Mouse (Mus musculus) retina, postnatal 7 days (tissue): Measurements from ENCODE around the gene Ccdc107.

Source experiments
- DNase-seq: peaks from one replicate; pipeline ENCODE4 v3.0.0-alpha.2; 2012; ENCODE audit warnings: low read depth, low spot score

Gene Ccdc107

GRCm38 (mm10) chr4:43492821-43493185 is at the start of gene Ccdc107:
Gene Ccdc107, plus strand, starts transcription at chr4:43492900.
- DNase-seq, result peak; percentile 89

DNA sequence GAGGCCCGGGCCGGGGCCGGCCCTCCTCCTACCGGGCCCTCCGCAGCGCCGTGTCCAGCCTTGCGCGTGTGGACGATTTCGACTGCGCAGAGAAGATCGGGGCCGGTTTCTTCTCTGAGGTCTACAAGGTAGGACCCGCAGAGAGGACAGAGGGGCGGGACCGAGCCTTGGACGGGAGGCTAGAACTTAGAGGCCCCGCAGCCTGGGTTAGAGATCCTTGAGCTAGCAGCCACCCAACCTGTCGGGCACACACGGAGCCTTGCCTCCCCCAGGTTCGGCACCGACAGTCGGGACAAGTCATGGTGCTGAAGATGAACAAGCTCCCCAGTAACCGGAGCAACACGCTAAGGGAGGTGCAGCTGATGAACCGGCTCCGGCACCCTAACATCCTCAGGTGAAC is 49.2 kb upstream of the Ccdc107 start:
- DNase-seq, result no peak

GRCm38 (mm10) chr4:43447251-43447650 is 45.4 kb upstream of the Ccdc107 start:
- no peak for DNase-seq

- no peak for DNase-seq
Observed at GRCm38 (mm10) chr4:43448554-43448953, 44.1 kb upstream of the Ccdc107 start.

DNA sequence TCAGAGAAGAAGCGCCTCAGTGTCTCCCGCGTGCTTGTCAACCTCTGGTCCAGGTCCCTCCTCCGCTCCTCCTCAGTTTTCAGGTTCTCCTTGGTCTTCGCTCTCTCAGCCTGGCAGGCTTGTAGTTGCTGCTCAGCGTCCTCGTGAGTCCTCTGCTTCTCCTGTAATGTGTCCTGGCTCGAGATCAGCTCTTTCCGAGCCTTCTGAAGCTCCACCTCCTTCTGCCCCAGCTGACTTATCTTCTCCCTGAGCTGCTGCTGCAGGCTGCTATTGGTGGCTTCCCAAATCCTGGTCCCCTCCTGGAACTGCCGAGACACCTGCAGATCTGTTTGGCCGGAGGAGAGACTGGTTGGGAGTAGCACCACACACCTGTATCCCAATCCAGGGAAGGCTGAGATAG is 40.4 kb upstream of the Ccdc107 start:
- DNase-seq, result no peak

DNA sequence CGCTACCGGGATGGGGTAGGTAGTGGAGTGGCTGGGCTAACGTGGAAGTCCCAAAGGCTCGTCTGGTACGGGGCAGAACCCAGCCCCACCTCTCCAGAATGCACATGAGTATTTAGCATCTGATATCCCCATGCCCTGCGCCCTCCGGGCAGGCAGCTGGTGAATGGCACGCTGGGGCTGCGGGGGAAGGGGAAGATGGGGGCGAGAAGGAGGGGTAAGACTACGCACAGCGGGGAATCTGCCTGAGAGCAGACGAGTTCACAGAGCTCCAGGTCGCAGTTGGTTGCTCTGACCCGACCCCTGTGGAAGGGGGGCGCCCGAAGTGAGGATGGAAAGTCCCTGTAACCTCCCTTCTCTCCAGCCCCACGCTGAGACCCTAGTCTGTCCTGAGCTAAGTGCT is 39.3 kb upstream of the Ccdc107 start:
- no peak for DNase-seq

DNA sequence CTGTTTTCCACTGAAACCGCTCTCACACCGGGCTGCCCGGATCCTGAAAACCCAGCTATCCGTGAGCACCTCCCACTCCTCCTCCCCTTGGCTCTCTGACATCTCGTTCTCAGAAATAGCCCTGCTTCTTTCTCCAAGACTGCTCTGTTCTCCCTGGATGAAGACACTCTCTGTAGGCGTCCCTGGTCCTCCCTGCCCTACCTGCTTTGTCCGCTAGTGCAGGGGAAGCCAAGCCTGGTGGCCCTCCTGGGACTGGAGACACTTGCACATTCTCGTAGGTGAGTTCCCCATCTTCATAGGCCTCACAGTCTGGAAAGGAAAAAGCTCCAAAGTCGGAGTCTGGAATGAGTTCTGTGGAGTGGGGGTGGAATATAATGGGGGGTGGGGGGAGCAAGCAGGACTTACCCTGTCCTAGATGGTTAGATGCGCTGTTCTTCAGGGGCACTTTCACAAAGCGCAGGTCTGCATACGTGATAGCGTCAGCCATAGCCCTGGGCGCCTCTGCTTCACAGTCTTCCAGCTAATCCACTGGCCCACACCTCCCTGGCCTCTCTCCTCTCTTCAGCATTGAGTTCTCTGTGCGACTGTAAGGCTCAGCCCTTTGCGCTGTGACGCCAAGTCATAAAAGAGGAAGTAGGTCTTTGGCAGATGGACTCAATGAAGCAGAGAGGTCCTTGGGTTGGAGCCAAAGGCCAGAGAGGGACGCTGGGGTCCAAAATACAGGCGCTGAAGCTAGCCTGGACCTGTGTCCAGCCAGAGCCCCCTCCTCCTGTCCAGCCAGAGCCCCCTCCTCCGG is 38.5 kb upstream of the Ccdc107 start, which contains the start of gene Cd72:
Gene Cd72 (minus strand): TSS at position 588 of the 796 bp plus-strand sequence.
- DNase-seq, result no peak

DNA sequence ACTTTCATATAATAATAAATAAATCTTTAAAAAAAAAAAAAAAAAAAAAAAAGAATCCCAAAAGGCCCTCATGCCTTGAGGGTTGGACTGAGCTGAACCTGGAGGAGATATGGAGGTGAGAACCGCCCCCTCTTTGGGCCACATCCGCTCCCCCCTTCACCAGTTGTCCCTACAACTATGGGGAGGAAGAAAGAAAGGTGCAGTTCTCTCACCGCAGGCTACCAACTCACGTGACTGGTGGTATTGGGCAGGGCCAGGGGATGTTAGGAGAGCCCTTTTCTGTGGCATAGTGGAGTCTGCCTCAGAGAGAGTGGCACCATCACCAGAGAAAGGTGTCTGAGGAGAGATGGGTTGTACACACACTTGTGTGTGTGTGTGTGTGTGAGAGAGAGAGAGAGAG is 36.2 kb upstream of the Ccdc107 start:
- no peak for DNase-seq

GRCm38 (mm10) chr4:43457124-43457523 is 35.6 kb upstream of the Ccdc107 start:
- no peak for DNase-seq

- DNase-seq, result no peak
Observed at GRCm38 (mm10) chr4:43463102-43463501, 29.6 kb upstream of the Ccdc107 start.

GRCm38 (mm10) chr4:43465935-43466334 is 26.8 kb upstream of the Ccdc107 start:
- DNase-seq, result no peak

DNA sequence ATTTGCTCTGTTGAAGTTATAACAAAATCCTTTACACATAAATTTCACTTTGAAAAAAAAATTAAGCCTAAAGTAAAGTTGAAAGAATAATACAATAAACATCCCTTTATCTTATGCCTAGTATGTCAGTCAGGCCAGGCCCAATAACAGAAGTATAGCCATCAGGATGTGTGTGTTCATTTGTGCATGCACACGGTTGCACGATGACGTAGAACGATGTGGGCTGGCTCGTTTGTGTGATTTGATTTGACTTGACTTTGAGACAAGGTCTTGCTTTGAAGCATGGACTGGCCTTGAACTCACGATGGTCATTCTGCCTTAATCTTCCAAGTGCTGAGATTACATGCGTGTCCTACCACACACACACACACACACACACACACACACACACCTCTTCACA is 25.8 kb upstream of the Ccdc107 start:
- no peak for DNase-seq

- DNase-seq, result no peak
Observed at GRCm38 (mm10) chr4:43470301-43470700, 22.4 kb upstream of the Ccdc107 start.

- DNase-seq, result no peak
Observed at GRCm38 (mm10) chr4:43473636-43474035, 19.1 kb upstream of the Ccdc107 start.

DNA sequence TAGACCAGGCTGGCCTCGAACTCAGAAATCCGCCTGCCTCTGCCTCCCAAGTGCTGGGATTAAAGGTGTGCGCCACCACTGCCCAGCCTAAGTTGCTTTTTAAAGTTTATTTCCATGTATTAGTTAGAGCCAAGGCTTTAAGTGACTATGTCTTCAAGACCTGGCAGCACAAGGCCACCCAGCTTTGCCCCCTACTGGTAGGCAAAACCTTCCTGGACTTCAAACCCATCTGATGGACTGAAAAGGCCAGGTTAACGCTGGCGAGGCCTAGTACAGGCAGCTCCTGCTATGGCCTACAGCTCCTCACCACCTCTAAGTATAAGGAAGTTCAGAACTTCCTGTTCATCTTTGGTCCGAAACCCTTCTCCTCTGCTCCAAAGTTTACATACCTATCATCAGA is 16.1 kb upstream of the Ccdc107 start:
- DNase-seq, result no peak

- DNase-seq, result peak; percentile 78
Observed at GRCm38 (mm10) chr4:43477857-43478533, 14.7 kb upstream of the Ccdc107 start.

DNA sequence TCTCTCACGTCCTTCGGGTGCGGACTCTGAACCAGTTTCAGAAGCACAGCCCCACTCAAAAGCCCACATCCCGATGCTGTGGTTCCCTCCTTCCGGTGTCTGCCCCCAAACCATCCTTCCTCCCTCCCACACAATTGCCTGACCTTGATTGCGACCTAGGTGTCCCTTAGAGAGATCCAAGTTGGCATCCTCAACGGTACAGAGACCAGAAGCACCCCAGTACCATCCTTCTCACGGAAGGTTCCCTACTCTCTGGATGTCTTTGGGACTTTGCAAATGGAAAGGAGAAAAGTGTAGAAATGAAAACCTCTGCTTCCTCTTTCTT is 14.2 kb upstream of the Ccdc107 start:
- DNase-seq, result no peak

DNA sequence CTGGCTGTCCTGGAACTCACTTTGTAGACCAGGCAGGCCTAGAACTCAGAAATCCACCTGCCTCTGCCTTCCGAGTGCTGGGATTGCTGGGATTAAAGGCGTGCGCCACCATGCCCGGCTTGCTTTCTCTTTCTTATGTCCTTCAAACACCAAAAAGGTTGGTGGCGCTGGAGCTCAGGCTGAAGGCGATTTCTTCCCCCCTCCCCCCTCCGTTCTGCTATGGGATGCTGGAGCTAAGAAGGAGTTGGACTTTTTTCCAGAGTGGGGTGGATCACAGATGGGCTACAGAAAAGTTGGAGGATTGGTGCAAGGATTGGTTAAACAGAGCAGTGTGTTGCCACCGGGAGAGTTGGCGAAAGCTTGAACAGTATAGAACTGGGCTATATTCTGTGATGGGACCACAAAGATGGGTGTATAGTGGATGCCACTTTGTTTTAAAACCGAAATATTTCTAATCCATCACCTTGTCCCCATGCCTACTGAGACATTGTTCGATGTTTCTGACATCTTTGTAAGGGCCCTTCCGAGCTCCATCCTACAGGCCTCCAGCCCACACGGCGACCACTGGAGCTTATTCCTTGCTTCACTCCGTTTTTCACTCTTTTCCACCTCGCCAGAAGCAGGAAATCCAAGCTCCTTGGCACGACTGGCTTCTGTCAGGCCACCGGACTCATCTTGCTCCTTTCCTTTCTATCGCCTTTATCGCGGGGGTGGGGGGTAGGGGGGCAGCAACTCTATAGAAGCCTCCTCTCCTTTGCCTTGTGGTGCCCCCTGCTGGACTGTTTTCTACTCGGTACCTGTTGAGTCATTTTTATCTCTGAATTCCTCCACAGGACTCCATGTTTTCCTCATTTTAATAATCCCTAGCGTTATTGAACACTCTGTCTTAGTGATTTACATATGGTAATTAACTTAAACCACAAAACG is 13.5 kb upstream of the Ccdc107 start:
- DNase-seq, result peak; percentile 67

GRCm38 (mm10) chr4:43480985-43481384 is 11.7 kb upstream of the Ccdc107 start:
- no peak for DNase-seq

GRCm38 (mm10) chr4:43481894-43482456 is 10.7 kb upstream of the Ccdc107 start:
- DNase-seq, result no peak

GRCm38 (mm10) chr4:43482591-43482990 is 10.1 kb upstream of the Ccdc107 start:
- no peak for DNase-seq

GRCm38 (mm10) chr4:43483535-43484091 is 9.1 kb upstream of the Ccdc107 start, which contains the start of gene Sit1:
Gene Sit1, minus strand, starts transcription at chr4:43483734.
- DNase-seq, result no peak
